Mouse (Mus musculus): Measurements from ENCODE around the gene Cacna1a.

Cacna1a gene

GRCm38 (mm10) chr8:84636051-84636691 is 247.9 kb downstream of the Cacna1a start:
- DNase-seq (ENCODE audit: extremely low spot score, low spot score), result no peak

- DNase-seq (ENCODE audit: extremely low spot score, low spot score), result no peak
These were observed 249.8 kb downstream of the Cacna1a start for GRCm38 (mm10) chr8:84637946-84638554.

GRCm38 (mm10) chr8:84638555-84639161 is 250.4 kb downstream of the Cacna1a start:
- peak; percentile 69 for DNase-seq (ENCODE audit: extremely low spot score, low spot score)

DNA sequence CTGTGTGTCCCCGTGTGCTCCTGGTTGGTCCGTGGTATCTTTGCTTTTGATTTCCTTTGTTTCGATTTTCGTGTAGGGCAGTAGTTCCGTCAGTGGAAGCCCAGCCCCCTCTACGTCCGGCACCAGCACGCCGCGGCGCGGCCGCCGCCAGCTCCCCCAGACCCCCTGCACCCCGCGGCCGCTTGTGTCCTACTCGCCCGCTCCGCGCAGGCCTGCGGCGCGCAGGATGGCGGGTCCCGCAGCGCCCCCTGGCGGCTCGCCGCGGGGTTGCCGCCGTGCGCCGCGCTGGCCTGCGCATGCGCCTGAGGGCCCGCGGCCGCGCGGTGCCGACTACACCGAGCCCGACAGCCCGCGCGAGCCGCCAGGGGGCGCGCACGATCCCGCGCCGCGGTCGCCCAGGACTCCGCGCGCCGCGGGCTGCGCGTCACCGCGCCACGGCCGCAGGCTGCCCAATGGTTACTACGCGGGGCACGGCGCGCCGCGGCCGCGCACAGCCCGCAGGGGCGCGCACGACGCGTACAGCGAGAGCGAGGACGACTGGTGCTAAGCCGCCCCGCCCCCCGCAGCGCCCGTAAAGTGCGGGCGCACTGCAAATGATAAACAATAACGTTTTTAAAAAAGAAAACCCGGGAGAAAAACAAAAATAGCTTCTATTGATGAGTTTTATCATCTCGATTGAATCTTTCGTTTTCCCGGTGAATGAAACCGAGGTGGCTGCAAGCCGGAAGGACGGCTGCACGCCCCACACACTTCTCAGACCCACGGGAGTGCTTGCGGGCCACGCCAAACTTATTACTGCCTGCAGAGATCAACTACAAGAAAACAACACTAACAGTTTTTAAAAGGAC is 251.1 kb downstream of the Cacna1a start:
- peak; percentile 90 for DNase-seq (ENCODE audit: extremely low spot score, low spot score)

DNA sequence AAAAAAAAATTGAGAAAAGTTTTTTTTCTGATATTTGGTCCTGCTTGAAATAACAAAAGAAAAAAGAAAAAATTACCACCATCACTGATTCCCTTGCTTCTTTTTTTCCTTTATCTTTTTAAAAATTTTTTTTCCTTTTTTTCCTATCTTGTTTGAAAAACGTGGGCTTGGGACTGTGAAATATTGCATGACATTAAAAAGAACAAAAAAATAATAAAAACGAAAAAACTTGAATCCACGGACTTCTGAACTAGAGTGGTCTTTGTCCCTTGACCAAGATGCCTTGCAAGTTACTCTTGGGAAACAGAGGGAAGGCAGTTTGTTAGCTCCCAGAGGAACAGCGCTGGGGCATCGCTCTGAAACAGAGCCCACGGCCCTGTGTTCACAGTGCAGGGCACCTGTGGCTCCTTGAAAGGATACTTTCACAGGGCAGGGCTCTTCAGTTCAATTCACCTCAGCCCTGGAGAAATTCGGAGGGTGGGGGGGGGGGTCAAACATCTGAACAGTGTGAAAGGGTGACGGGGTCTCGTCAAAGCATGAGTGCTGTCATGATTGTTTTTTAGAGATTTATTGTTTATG is 251.9 kb downstream of the Cacna1a start:
- DNase-seq (ENCODE audit: extremely low spot score, low spot score), result no peak

GRCm38 (mm10) chr8:84640617-84641294 is 252.5 kb downstream of the Cacna1a start:
- DNase-seq (ENCODE audit: extremely low spot score, low spot score), result no peak

GRCm38 (mm10) chr8:84641578-84642361 is 253.5 kb downstream of the Cacna1a start:
- DNase-seq (ENCODE audit: extremely low spot score, low spot score), result no peak

DNA sequence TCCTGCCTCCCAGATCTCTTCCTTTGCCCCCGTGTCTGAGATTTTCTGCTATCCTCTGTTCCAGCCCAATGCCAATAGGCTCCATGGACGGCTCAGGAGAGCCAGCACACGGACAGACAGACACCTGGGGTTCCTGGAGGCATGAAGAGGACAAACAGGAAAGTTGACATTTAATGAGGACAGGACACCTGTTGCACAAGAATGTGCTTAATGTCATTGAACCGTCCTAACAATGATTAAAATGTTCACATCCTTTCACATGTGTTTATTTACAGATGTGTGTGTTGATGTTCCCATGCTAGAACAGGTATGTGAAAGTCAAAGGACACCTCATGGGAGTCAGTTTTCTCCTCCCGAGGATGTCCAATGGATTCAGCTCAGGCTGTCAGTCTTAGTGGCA is 254.8 kb downstream of the Cacna1a start:
- no peak for DNase-seq (ENCODE audit: extremely low spot score, low spot score)

DNA sequence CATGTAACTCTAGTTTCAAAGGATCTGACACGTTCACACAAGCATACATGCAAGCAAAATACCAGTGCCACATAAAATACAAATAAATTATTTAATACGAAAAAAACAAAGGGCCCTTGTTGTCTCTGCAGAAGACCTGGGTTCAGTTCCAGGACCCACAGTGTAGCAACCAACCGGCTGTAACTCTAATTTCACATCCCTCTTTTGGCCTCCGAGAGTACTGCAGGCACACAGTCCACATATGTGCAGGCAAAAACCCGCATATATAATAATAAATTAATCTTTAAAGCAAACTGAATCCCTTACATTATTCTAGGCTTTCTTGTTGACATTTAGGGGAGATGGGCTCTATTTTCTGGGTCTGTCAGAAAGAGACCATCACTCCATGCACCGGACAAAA is 258.6 kb downstream of the Cacna1a start:
- no peak for DNase-seq (ENCODE audit: extremely low spot score, low spot score)

GRCm38 (mm10) chr8:84647461-84647901 is 259.2 kb downstream of the Cacna1a start:
- peak; percentile 77 for DNase-seq (ENCODE audit: extremely low spot score, low spot score)

DNA sequence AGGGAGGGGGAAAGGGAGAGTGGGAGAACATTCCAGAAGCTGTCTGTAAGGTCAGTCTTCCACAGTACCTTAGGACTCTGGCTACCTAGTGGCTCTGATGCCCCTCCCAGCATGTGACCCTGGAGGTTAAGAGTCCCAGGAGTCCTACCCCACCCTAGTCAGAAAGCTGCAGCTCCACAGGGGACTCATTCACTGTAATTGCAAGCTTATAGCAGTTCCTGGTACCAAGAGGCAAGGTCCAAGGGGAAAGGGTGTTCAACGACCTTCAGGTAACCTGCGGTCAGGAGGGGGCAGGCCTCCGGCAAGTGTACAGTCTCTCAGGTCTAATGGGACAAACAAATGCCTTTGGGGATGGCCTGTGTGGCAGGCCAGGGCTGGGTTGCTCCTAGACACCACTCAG is 262.0 kb downstream of the Cacna1a start:
- peak; percentile 20 for DNase-seq (ENCODE audit: extremely low spot score, low spot score)

DNA sequence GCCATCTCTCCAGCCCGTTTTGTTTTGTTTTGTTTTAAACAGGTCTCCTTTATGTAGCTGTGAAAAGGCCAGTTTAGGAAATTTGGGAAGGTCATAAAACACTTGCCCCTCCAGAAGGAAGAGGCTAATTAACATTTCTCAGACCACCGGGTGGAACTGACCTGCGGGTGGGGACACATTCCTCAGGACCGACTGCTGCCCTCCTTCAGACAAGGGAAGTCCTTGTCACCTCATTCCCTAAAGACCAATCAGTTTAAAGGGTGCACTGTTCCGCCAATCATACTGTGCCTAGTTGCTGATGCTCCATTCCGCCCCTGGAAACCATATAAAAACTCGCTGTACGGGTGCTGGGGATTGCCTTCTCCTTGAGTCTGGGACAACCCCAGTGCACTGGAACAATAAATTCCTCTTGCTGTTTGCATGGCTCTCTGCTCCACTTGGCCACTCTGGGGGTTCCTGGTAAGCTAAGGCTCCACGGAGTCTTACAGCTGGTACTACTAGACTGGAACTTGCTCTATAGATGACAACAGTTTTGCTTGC is 264.9 kb downstream of the Cacna1a start:
- no peak for DNase-seq (ENCODE audit: extremely low spot score, low spot score)

GRCm38 (mm10) chr8:84654597-84654996 is 266.4 kb downstream of the Cacna1a start:
- no peak for DNase-seq (ENCODE audit: extremely low spot score, low spot score)

- DNase-seq (ENCODE audit: extremely low spot score, low spot score), result peak; percentile 83
These were observed 267.3 kb downstream of the Cacna1a start for GRCm38 (mm10) chr8:84655336-84656190.

DNA sequence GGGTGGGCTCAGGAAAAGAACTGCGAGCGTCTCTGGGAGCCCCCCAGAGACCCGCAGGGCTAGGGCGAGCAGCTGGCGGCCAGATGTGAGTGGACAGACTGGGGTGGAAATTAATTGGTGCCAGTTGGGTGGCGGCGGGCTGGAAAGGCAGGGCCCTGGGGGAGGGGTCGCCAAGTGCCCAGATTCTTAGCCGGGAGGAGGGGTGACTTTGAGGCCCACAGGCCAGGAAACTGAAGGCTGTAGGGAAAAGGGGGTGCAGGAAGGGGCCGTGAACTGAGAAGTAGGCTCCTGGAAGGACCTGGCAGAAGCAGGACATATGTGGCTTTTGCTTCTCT is 267.9 kb downstream of the Cacna1a start:
- DNase-seq (ENCODE audit: extremely low spot score, low spot score), result peak; percentile 93

DNA sequence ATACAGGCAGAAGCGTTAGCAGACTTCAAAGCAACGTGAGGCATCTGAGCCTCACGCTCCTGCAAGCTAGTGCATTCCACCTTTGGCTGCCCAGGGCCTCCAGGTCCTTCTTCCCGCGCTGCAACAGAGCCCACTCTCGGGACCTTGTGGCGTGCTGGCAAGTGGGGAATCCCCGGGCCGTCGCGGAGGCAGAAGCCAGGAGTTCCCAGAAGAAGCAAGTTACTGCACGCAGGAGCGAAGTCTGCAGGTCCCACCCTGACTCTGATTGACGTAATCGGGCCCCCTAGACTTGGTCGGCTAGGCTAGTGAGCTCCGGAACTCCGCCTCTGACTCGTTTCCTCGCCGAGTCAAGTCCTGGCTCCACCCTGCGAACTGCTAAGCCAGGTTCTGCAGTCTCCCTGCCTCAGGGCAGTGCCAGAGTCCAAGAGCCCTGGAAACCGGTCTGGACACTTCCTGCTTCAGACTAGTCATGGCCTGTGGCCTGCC is 268.4 kb downstream of the Cacna1a start:
- peak; percentile 70 for DNase-seq (ENCODE audit: extremely low spot score, low spot score)

DNA sequence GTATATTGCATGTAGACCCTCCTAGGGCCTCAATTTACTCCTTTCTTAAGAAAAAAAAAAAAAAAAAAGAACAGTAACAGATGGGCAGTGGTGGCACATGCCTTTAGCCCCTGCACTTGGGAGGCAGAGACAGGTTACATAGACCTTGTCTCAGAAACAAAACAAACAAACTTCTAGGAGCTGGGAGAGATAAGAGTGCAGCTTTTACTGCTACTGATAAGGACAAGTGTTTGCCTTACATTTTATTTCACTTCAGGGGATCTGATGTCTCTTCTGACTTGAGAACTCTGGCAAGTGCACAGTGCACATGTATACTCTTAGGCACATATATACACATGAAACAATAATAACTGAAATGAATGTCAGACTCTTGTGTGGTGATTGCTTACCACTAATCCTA is 269.0 kb downstream of the Cacna1a start:
- DNase-seq (ENCODE audit: extremely low spot score, low spot score), result no peak

DNA sequence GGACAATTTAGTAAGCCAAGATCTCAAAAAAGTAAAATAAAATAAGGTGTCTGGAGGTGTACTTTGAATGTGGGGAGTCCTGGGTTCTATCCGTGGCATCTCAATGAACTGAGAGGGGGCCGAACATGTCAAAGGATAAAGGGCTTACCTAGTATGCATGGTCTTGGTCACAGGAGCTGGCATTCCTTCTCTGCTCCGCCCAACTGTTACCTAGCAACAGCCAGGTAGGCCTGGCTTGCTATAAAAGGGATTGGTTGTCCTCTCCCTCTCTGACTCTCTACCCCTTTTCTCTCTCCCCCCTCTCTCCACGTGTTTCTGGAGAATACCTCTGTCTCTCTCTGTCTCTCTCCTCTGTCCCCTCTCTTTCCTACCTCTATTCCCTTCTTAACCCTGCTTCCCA is 269.4 kb downstream of the Cacna1a start:
- no peak for DNase-seq (ENCODE audit: extremely low spot score, low spot score)

DNA sequence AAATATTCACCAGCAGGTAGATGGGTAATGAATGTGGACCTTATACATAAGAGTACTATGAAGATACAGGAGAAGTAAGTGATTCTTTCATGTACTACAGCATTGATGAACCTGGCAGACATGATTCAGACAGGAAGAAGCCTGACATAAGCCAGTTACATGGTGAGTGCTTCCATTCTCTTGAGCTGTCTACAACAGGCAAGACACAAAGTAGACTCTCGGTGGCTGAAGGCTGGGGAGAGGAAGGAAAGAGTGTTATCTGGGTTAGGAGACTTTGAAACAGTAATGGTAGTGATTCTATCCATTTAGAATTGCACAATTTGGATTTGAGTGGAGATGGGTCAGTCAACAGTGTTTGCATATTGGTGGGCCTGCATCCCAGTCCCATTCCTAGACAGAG is 270.7 kb downstream of the Cacna1a start:
- DNase-seq (ENCODE audit: extremely low spot score, low spot score), result no peak

Data from neural tube, embryonic 10.5 days (tissue).